Mouse (Mus musculus) limb, embryonic 13.5 days (tissue): ENCODE data around the gene Olfr1150-ps1. TPM values are rescaled to one million over a fixed set of nuclear protein-coding genes. Genes with fewer than 3 reads are reported as not detected.

ENCODE experiments used
- ATAC-seq: fragments of 200-750 bp; cut with Nextera tagmentation; 2 replicates; pipeline ENCODE4 v1.8.0; 2017; ENCODE audit warnings: low read depth, moderate number of reproducible peaks, moderate TSS enrichment; ENCODE audit not compliant: low FRiP score
- H3K27ac ChIP-seq: fragments of 300-500 bp; sonication (generic); 2 replicates; pipeline ENCODE4 v1.5.1; 2015; ENCODE audit warnings: inconsistent platforms, mild to moderate bottlenecking, moderate library complexity
- H3K27me3 ChIP-seq: fragments of 300-500 bp; sonication (generic); 2 replicates; pipeline ENCODE4 v1.6.1; 2015; ENCODE audit warnings: mild to moderate bottlenecking, inconsistent platforms
- H3K36me3 ChIP-seq: fragments of 300-500 bp; sonication (generic); 2 replicates; pipeline ENCODE4 v1.6.1; 2015; ENCODE audit warnings: inconsistent platforms, mild to moderate bottlenecking, moderate library complexity
- H3K4me1 ChIP-seq: fragments of 300-500 bp; sonication (generic); 2 replicates; pipeline ENCODE4 v1.6.1; 2015; ENCODE audit warnings: inconsistent platforms
- H3K4me2 ChIP-seq: fragments of 300-500 bp; sonication (generic); replicated peaks from 2 replicates; pipeline ENCODE4 v1.6.1; 2015; ENCODE audit warnings: inconsistent platforms, mild to moderate bottlenecking, moderate library complexity
- H3K4me3 ChIP-seq: fragments of 300-500 bp; sonication (generic); 2 replicates; pipeline ENCODE4 v1.5.1; 2015; ENCODE audit warnings: moderate library complexity, mild to moderate bottlenecking, inconsistent platforms
- H3K9ac ChIP-seq: fragments of 300-500 bp; sonication (generic); 2 replicates; pipeline ENCODE4 v1.6.1; 2015; ENCODE audit warnings: mild to moderate bottlenecking, inconsistent platforms
- H3K9me3 ChIP-seq: fragments of 300-500 bp; sonication (generic); 2 replicates; pipeline ENCODE4 v1.6.1; 2016; ENCODE audit warnings: inconsistent platforms
- WGBS: fragments of 180-500 bp; shearing (Covaris S2); methylation state at CpG from one replicate; pipeline ENCODE4 v1.1.7; 2015; 5-methylcytosine and 5-hydroxymethylcytosine counted together
- polyA plus RNA-seq: library from polyadenylated mRNA; unstranded; fragments of >200 nt; fragmentation: Nextera tagmentation; extraction: Ambion mirVana; gene quantifications from 2 replicates; pipeline ENCODE4 v1.2.1, GENCODE M21; 2015

The Olfr1150-ps1 gene
- not detected in 2 replicates for polyA plus RNA-seq

GRCm38 (mm10) chr2:87843693-87844092 is at the start of gene Olfr1150-ps1:
Gene Olfr1150-ps1 (plus strand): TSS chr2:87843993.
- H3K4me2 ChIP-seq: no peak within 1 kb of the TSS
- no peaks in the 10 kb centered on the region for H3K27me3 ChIP-seq
- H3K9ac ChIP-seq: no peak within 1 kb of the TSS
- no peaks in the 10 kb centered on the region for H3K4me1 ChIP-seq
- H3K36me3 ChIP-seq: no peaks in the 10 kb centered on the region
- ATAC-seq: no peak
- no peak within 1 kb of the TSS for H3K27ac ChIP-seq
- no peak within 1 kb of the TSS for H3K4me3 ChIP-seq
- no peaks in the 10 kb centered on the region for H3K9me3 ChIP-seq
- WGBS: 78% methylated on average over 1 of the region's 1 CpGs

DNA sequence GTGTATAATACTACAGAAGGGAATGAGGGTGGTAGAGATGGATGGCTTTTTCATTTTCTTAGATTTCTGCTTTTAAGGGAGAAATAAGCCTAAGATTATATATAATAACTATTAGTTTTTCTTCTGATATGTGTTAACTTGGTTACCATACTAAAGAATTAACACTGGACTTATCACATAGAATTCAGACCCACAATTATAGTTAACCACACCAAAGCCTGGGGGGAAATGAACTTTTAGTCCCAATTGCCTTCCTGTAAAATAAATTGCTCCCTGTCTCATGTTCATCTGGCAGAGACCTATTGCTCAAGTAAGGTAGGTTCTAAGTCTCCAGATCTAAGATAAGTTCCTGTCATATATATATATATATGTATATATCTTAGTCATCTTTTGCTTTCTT is 43.5 kb upstream of the Olfr1150-ps1 start, which contains the start of gene Olfr1143:
Gene Olfr1143 (plus strand): TSS at position 301 of the 400 bp plus-strand sequence.
- Histone ChIP-seq H3K9me3 (no peaks in the 10 kb centered on the region), H3K9ac (no peak within 1 kb of the TSS), H3K36me3 (no peaks in the 10 kb centered on the region), H3K4me2 (no peak within 1 kb of the TSS), H3K27me3 (no peaks in the 10 kb centered on the region), H3K4me3 (no peak within 1 kb of the TSS), H3K27ac (no peak within 1 kb of the TSS), H3K4me1 (no peaks in the 10 kb centered on the region)
- ATAC-seq: no peak

- Histone ChIP-seq H3K4me3 (no peak within 1 kb of the TSS), H3K4me1 (no peaks in the 10 kb centered on the region), H3K9me3 (no peaks in the 10 kb centered on the region), H3K9ac (no peak within 1 kb of the TSS), H3K4me2 (no peak within 1 kb of the TSS), H3K27ac (no peak within 1 kb of the TSS), H3K36me3 (no peaks in the 10 kb centered on the region), H3K27me3 (no peaks in the 10 kb centered on the region)
- WGBS: 73% methylated on average over 1 of the region's 1 CpGs
- no peak for ATAC-seq
Measured at GRCm38 (mm10) chr2:87809522-87809921, 34.3 kb upstream of the Olfr1150-ps1 start, which contains the start of gene Olfr1145. Gene Olfr1145 (plus strand): TSS chr2:87809822.

- 89% methylated on average over 1 of the region's 1 CpGs for WGBS
- no peak within 1 kb of the TSS for H3K4me3 ChIP-seq
- no peak within 1 kb of the TSS for H3K27ac ChIP-seq
- H3K27me3 ChIP-seq: no peaks in the 10 kb centered on the region
- no peaks in the 10 kb centered on the region for H3K36me3 ChIP-seq
- no peak within 1 kb of the TSS for H3K9ac ChIP-seq
- H3K4me2 ChIP-seq: no peak within 1 kb of the TSS
- ATAC-seq: no peak
- no peaks in the 10 kb centered on the region for H3K4me1 ChIP-seq
- no peaks in the 10 kb centered on the region; the same call in 1 of the 2 replicates for H3K9me3 ChIP-seq
Measured at GRCm38 (mm10) chr2:87830233-87830632, 13.6 kb upstream of the Olfr1150-ps1 start, which contains the start of gene Olfr1148. Gene Olfr1148 (plus strand): TSS chr2:87830533.

DNA sequence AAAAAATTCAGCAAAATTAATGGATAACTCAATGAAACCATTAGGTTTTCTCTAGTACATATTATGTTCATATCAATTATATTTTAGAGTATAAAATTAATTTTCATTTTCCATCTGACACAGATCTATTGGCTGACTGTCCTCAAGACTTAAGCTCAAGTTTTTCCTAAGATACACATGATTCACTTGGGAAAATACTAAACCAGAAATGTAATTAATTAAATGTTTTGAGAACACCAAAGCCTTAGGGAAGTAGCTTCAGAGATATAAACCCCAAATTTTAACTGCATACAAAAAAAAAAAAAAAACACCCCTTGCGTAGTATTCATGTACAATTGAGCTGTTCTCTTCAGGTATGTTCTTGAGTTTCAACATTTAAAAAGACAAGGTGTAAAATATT is 11.8 kb downstream of the Olfr1150-ps1 start, which contains the start of gene Olfr1151:
Gene Olfr1151 (plus strand): TSS at position 301 of the 400 bp plus-strand sequence.
- no peaks in the 10 kb centered on the region for H3K4me1 ChIP-seq
- H3K9me3 ChIP-seq: no peaks in the 10 kb centered on the region
- no peak within 1 kb of the TSS for H3K9ac ChIP-seq
- 94% methylated on average over 1 of the region's 1 CpGs for WGBS
- H3K4me2 ChIP-seq: no peak within 1 kb of the TSS
- no peaks in the 10 kb centered on the region for H3K27me3 ChIP-seq
- no peaks in the 10 kb centered on the region for H3K36me3 ChIP-seq
- ATAC-seq: no peak
- no peak within 1 kb of the TSS for H3K27ac ChIP-seq
- no peak within 1 kb of the TSS for H3K4me3 ChIP-seq

- no peaks in the 10 kb centered on the region for H3K9me3 ChIP-seq
- no peak for ATAC-seq
- no peak within 1 kb of the TSS for H3K27ac ChIP-seq
- no peak within 1 kb of the TSS for H3K4me3 ChIP-seq
- H3K36me3 ChIP-seq: no peaks in the 10 kb centered on the region
- H3K27me3 ChIP-seq: no peaks in the 10 kb centered on the region
- no peak within 1 kb of the TSS for H3K9ac ChIP-seq
- H3K4me1 ChIP-seq: no peaks in the 10 kb centered on the region
- H3K4me2 ChIP-seq: no peak within 1 kb of the TSS
Measured at GRCm38 (mm10) chr2:87866192-87866591, 22.4 kb downstream of the Olfr1150-ps1 start, which contains the start of gene Olfr1152. Gene Olfr1152 (plus strand): TSS chr2:87866492.

- no peak within 1 kb of the TSS for H3K27ac ChIP-seq
- no peaks in the 10 kb centered on the region for H3K36me3 ChIP-seq
- 72% methylated on average over 1 of the region's 1 CpGs for WGBS
- no peak within 1 kb of the TSS for H3K4me3 ChIP-seq
- no peaks in the 10 kb centered on the region for H3K27me3 ChIP-seq
- H3K9ac ChIP-seq: no peak within 1 kb of the TSS
- no peak within 1 kb of the TSS for H3K4me2 ChIP-seq
- no peaks in the 10 kb centered on the region for H3K9me3 ChIP-seq
- no peaks in the 10 kb centered on the region for H3K4me1 ChIP-seq
- no peak for ATAC-seq
Measured at GRCm38 (mm10) chr2:87894662-87895061, 50.9 kb downstream of the Olfr1150-ps1 start, which contains the start of gene Olfr1153. Gene Olfr1153 (plus strand): TSS chr2:87894962.

Other genes with a start within 250 kb of the Olfr1150-ps1 start
- not detected in 2 replicates for gene Olfr1130, start 237.8 kb upstream of the Olfr1150-ps1 start, polyA plus RNA-seq
- not detected in 2 replicates for gene Olfr1131, start 216.9 kb upstream of the Olfr1150-ps1 start, polyA plus RNA-seq
- not detected in 2 replicates for gene Olfr1132, start 206.5 kb upstream of the Olfr1150-ps1 start, polyA plus RNA-seq
- not detected in 2 replicates for gene Olfr1133, start 196.6 kb upstream of the Olfr1150-ps1 start, polyA plus RNA-seq
- gene Olfr1134, start 185.5 kb upstream of the Olfr1150-ps1 start, polyA plus RNA-seq: not detected in 2 replicates
- gene Olfr1135, start 170.3 kb upstream of the Olfr1150-ps1 start, polyA plus RNA-seq: not detected in 2 replicates
- not detected in 2 replicates for gene Olfr1136, start 150.0 kb upstream of the Olfr1150-ps1 start, polyA plus RNA-seq
- not detected in 2 replicates for gene Olfr1137, start 130.8 kb upstream of the Olfr1150-ps1 start, polyA plus RNA-seq
- not detected in 2 replicates for gene Olfr1138, start 104.0 kb upstream of the Olfr1150-ps1 start, polyA plus RNA-seq
- gene Olfr1140, start 100.2 kb upstream of the Olfr1150-ps1 start, polyA plus RNA-seq: not detected in 2 replicates
- not detected in 2 replicates for gene Olfr1141, start 90.0 kb upstream of the Olfr1150-ps1 start, polyA plus RNA-seq
- gene Olfr152, start 64.5 kb upstream of the Olfr1150-ps1 start, polyA plus RNA-seq: not detected in 2 replicates
- not detected in 2 replicates for gene Olfr1143, start 43.4 kb upstream of the Olfr1150-ps1 start, polyA plus RNA-seq
- not detected in 2 replicates for gene Olfr1145, start 34.2 kb upstream of the Olfr1150-ps1 start, polyA plus RNA-seq
- gene Olfr1148, start 13.5 kb upstream of the Olfr1150-ps1 start, polyA plus RNA-seq: not detected in 2 replicates
- not detected in 2 replicates for gene Olfr1151, start 11.9 kb downstream of the Olfr1150-ps1 start, polyA plus RNA-seq
- gene Olfr1152, start 22.5 kb downstream of the Olfr1150-ps1 start, polyA plus RNA-seq: 0.03 TPM in 1 of 2 replicates, not detected in the other
- gene Olfr1153, start 51.0 kb downstream of the Olfr1150-ps1 start, polyA plus RNA-seq: not detected in 2 replicates
- not detected in 2 replicates for gene Olfr1154, start 61.2 kb downstream of the Olfr1150-ps1 start, polyA plus RNA-seq
- not detected in 2 replicates for gene Olfr1155, start 101.1 kb downstream of the Olfr1150-ps1 start, polyA plus RNA-seq
- gene Olfr1156, start 109.1 kb downstream of the Olfr1150-ps1 start, polyA plus RNA-seq: not detected in 2 replicates
- gene Olfr1157, start 124.3 kb downstream of the Olfr1150-ps1 start, polyA plus RNA-seq: not detected in 2 replicates
- not detected in 2 replicates for gene Olfr74, start 130.7 kb downstream of the Olfr1150-ps1 start, polyA plus RNA-seq
- not detected in 2 replicates for gene Olfr1158, start 146.1 kb downstream of the Olfr1150-ps1 start, polyA plus RNA-seq
- gene Olfr1160, start 164.3 kb downstream of the Olfr1150-ps1 start, polyA plus RNA-seq: not detected in 2 replicates
- gene Olfr1161, start 178.8 kb downstream of the Olfr1150-ps1 start, polyA plus RNA-seq: not detected in 2 replicates
- gene Olfr73, start 193.7 kb downstream of the Olfr1150-ps1 start, polyA plus RNA-seq: not detected in 2 replicates
- gene Olfr1162, start 207.1 kb downstream of the Olfr1150-ps1 start, polyA plus RNA-seq: not detected in 2 replicates
- not detected in 2 replicates for gene Olfr1163, start 227.8 kb downstream of the Olfr1150-ps1 start, polyA plus RNA-seq
- gene Olfr1164, start 250.0 kb downstream of the Olfr1150-ps1 start, polyA plus RNA-seq: not detected in 2 replicates